Mouse (Mus musculus): ENCODE data around the gene Mogat2. TPM values are rescaled to one million over a fixed set of nuclear protein-coding genes. Genes with fewer than 3 reads are reported as not detected.

Mogat2 gene
- polyA plus RNA-seq, 1 experiment from 2014 or later, result 0.95 TPM

DNA sequence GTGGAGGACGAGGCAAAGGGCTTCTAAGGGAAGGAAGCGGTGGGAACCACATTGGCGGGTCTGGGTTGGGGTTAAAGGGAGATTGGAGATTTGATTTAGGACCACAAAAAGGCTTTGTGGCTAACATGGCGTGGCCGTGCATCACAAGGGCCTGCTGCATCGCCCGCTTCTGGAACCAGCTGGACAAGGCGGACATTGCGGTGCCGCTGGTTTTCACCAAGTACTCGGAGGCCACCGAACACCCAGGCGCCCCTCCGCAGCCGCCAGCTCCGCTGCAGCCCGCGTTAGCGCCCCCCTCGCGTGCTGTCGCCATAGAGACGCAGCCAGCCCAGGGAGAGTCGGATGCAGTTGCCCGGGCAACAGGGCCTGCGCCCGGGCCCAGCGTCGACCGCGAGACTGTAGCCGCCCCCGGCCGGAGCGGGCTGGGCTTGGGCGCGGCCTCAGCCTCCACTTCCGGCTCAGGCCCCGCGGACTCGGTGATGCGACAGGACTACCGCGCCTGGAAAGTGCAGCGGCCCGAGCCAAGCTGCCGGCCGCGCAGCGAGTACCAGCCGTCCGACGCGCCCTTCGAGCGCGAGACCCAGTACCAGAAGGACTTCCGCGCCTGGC lies 29.6 kb upstream of the Mogat2 start:
- under 1% methylated on average over 59 of the region's 59 CpGs for WGBS
- peak overlapping the region; percentile 41; the same call in 1 of the 2 replicates for H3K9ac ChIP-seq (ENCODE audit: low read length)
- H3K36me3 ChIP-seq (ENCODE audit: control insufficient read depth, insufficient read depth), result no peaks in the 10 kb centered on the region
- H3K4me1 ChIP-seq (ENCODE audit: control insufficient read depth, insufficient read depth, low read length), result peaks cover 26% of the 10 kb centered on the region
- no peak overlapping the region for H3K27ac ChIP-seq (ENCODE audit: low read length)
- ATAC-seq (replicated peaks; ENCODE audit: extremely low read depth, insufficient read depth, low FRiP score), result peak; percentile 68
- peak overlapping the region; percentile 85 for H3K4me2 ChIP-seq (ENCODE audit: low read depth, low read length)
- H3K27me3 ChIP-seq (ENCODE audit: control insufficient read depth, insufficient read depth, low read length), result peaks cover 52% of the 10 kb centered on the region
- no peaks in the 10 kb centered on the region for H3K9me3 ChIP-seq (replicated peaks; ENCODE audit: control insufficient read depth, low read length)
- peak overlapping the region; percentile 60 for H3K4me3 ChIP-seq (ENCODE audit: low read length)

GRCm38 (mm10) chr7:99267251-99267896 lies 29.0 kb upstream of the Mogat2 start, which contains the start of gene Map6:
Gene Map6, plus strand, starts transcription at chr7:99267447.
- Histone ChIP-seq H3K9ac (ENCODE audit: low read length) (peak within 1 kb of the TSS; percentile 41; the same call in 1 of the 2 replicates), H3K4me3 (ENCODE audit: low read length) (peak within 1 kb of the TSS; percentile 60), H3K4me1 (ENCODE audit: control insufficient read depth, insufficient read depth, low read length) (peaks cover 26% of the 10 kb centered on the region), H3K27me3 (ENCODE audit: control insufficient read depth, insufficient read depth, low read length) (peaks cover 52% of the 10 kb centered on the region), H3K4me2 (ENCODE audit: low read depth, low read length) (peak within 1 kb of the TSS; percentile 85), H3K27ac (ENCODE audit: low read length) (no peak within 1 kb of the TSS), H3K9me3 (replicated peaks; ENCODE audit: control insufficient read depth, low read length) (no peaks in the 10 kb centered on the region), H3K36me3 (ENCODE audit: control insufficient read depth, insufficient read depth) (no peaks in the 10 kb centered on the region)
- peak; percentile 2; the same call in 1 of the 2 replicates for ATAC-seq (replicated peaks; ENCODE audit: extremely low read depth, insufficient read depth, low FRiP score)
- WGBS, result 1% methylated on average over 34 of the region's 34 CpGs

DNA sequence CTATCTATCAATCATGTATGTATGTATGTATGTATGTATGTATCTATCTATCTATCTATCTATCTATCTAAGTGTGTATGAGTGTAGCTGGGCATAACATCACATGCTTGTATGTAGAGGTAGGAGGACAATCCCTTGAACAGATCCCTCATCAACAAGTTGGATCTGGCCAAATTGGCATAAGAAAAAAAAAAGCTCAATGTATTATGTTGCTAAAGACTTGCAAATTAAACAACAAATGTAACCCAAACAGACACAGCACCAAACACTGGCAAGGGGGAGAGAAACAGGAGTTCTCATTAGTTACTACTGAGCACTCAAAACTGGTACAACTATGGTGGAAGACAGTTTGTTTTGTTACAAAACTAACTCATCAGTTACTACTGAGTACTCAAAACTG lies 26.2 kb upstream of the Mogat2 start:
- peaks cover 17% of the 10 kb centered on the region for H3K4me1 ChIP-seq (ENCODE audit: control insufficient read depth, insufficient read depth, low read length)
- H3K9ac ChIP-seq (ENCODE audit: low read length), result no peak overlapping the region
- no peak overlapping the region for H3K4me3 ChIP-seq (ENCODE audit: low read length)
- no peak overlapping the region for H3K4me2 ChIP-seq (ENCODE audit: low read depth, low read length)
- H3K27me3 ChIP-seq (ENCODE audit: control insufficient read depth, insufficient read depth, low read length), result peaks cover 43% of the 10 kb centered on the region
- H3K9me3 ChIP-seq (replicated peaks; ENCODE audit: control insufficient read depth, low read length), result no peaks in the 10 kb centered on the region
- no peaks in the 10 kb centered on the region for H3K36me3 ChIP-seq (ENCODE audit: control insufficient read depth, insufficient read depth)
- H3K27ac ChIP-seq (ENCODE audit: low read length), result no peak overlapping the region
- no peak for ATAC-seq (replicated peaks; ENCODE audit: extremely low read depth, insufficient read depth, low FRiP score)

- Histone ChIP-seq H3K4me3 (ENCODE audit: low read length) (no peak overlapping the region), H3K36me3 (ENCODE audit: control insufficient read depth, insufficient read depth) (no peaks in the 10 kb centered on the region), H3K4me1 (ENCODE audit: control insufficient read depth, insufficient read depth, low read length) (peaks cover 10% of the 10 kb centered on the region; the same call in 1 of the 2 replicates), H3K4me2 (ENCODE audit: low read depth, low read length) (no peak overlapping the region), H3K27ac (ENCODE audit: low read length) (no peak overlapping the region), H3K27me3 (ENCODE audit: control insufficient read depth, insufficient read depth, low read length) (peaks cover 34% of the 10 kb centered on the region), H3K9ac (ENCODE audit: low read length) (no peak overlapping the region), H3K9me3 (replicated peaks; ENCODE audit: control insufficient read depth, low read length) (no peaks in the 10 kb centered on the region)
- WGBS, result 54% methylated on average over 4 of the region's 4 CpGs
- no peak for ATAC-seq (replicated peaks; ENCODE audit: extremely low read depth, insufficient read depth, low FRiP score)
Observed at GRCm38 (mm10) chr7:99263509-99263908, 25.1 kb upstream of the Mogat2 start.

DNA sequence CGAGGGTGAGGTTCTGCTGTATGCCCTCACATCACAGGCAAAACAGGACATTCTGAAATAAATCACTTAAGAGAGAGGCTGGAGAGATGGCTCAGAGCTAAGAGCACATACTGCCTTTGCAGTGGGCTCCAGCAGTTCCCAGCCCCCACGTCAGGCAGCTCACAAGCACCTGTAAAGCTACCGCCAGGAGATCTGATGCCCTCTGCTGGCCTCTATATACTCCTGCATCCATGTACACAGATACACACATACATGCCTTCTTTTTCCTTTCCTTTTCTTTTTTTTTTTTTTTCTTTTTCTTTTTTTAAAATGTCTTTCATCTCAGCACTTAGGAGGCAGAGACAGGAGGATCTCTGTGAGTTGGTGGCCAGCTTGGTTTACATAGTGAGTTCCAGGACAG lies 23.5 kb upstream of the Mogat2 start:
- Histone ChIP-seq H3K4me2 (ENCODE audit: low read depth, low read length) (no peak overlapping the region), H3K4me1 (ENCODE audit: control insufficient read depth, insufficient read depth, low read length) (no peaks in the 10 kb centered on the region), H3K4me3 (ENCODE audit: low read length) (no peak overlapping the region), H3K27me3 (ENCODE audit: control insufficient read depth, insufficient read depth, low read length) (peaks cover 18% of the 10 kb centered on the region), H3K27ac (ENCODE audit: low read length) (no peak overlapping the region), H3K9ac (ENCODE audit: low read length) (no peak overlapping the region), H3K36me3 (ENCODE audit: control insufficient read depth, insufficient read depth) (no peaks in the 10 kb centered on the region), H3K9me3 (replicated peaks; ENCODE audit: control insufficient read depth, low read length) (no peaks in the 10 kb centered on the region)
- WGBS, result 46% methylated on average over 3 of the region's 3 CpGs
- ATAC-seq (replicated peaks; ENCODE audit: extremely low read depth, insufficient read depth, low FRiP score), result no peak

DNA sequence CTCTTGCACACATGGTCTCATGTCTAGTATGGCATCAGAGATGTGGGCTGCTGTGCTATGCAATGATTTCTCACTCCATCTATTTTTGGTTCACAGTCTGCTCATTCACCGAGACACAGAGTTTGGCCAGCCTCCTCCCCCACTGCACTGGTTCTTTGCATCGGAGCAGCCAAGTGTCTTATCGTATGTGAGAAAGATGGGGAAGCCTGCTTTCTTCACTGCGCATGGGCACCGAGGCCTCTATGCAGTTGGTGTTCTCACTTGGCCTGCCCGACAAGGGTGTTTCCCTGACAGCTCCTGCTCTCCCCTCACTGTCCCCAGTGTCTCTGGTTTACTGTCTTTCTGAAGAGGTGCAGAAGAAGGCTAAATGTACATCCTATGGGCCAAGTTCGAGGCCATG lies 16.6 kb upstream of the Mogat2 start:
- Histone ChIP-seq H3K9me3 (replicated peaks; ENCODE audit: control insufficient read depth, low read length) (no peaks in the 10 kb centered on the region), H3K9ac (ENCODE audit: low read length) (no peak overlapping the region), H3K27me3 (ENCODE audit: control insufficient read depth, insufficient read depth, low read length) (peaks cover 2% of the 10 kb centered on the region; the same call in 1 of the 2 replicates), H3K4me3 (ENCODE audit: low read length) (no peak overlapping the region), H3K36me3 (ENCODE audit: control insufficient read depth, insufficient read depth) (no peaks in the 10 kb centered on the region), H3K27ac (ENCODE audit: low read length) (no peak overlapping the region; the same call in 1 of the 2 replicates), H3K4me2 (ENCODE audit: low read depth, low read length) (no peak overlapping the region), H3K4me1 (ENCODE audit: control insufficient read depth, insufficient read depth, low read length) (peaks cover 11% of the 10 kb centered on the region)
- 20% methylated on average over 7 of the region's 7 CpGs for WGBS
- peak; percentile 74 for ATAC-seq (replicated peaks; ENCODE audit: extremely low read depth, insufficient read depth, low FRiP score)

DNA sequence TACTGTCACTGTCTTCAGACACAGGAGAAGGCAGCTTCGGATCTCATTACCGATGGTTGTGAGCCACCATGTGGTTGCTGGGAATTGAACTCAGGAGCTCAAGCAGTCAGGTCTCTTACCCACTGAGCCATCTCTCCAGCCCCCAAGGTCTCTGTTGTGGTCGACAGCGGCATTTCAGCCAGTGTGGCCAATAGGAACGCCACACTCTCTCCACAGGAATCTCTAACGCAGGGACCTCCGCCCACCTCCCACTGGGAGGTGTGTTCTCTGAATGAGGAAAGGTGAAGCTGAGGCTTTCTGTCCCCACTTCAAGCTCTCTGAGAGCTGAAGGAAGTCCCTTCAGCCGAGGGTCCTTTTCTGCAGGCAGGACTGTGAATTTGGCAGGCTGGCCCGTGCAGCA lies 12.0 kb upstream of the Mogat2 start:
- Histone ChIP-seq H3K9ac (ENCODE audit: low read length) (no peak overlapping the region), H3K36me3 (ENCODE audit: control insufficient read depth, insufficient read depth) (no peaks in the 10 kb centered on the region), H3K27me3 (ENCODE audit: control insufficient read depth, insufficient read depth, low read length) (peaks cover 8% of the 10 kb centered on the region; the same call in 1 of the 2 replicates), H3K4me2 (ENCODE audit: low read depth, low read length) (no peak overlapping the region), H3K9me3 (replicated peaks; ENCODE audit: control insufficient read depth, low read length) (no peaks in the 10 kb centered on the region), H3K4me3 (ENCODE audit: low read length) (no peak overlapping the region), H3K27ac (ENCODE audit: low read length) (no peak overlapping the region), H3K4me1 (ENCODE audit: control insufficient read depth, insufficient read depth, low read length) (peaks cover 16% of the 10 kb centered on the region)
- WGBS, result 17% methylated on average over 9 of the region's 9 CpGs
- ATAC-seq (replicated peaks; ENCODE audit: extremely low read depth, insufficient read depth, low FRiP score), result no peak

DNA sequence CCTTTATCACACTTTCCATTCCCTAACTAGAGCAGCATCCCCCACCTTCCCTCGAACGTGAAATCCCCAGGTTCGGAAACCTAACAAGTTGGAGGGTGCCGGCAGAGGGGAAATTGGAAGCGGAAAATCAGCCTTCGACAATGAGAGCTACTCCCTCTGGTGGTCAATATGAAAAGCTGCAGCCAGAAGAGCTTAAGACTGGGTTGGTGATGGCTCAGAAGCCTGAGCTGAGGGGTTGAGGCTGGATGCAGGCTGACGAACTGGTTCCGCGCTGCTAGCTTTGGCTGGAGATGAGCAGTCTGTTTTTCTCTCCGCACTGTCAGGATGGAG lies 11.1 kb upstream of the Mogat2 start:
- ATAC-seq (replicated peaks; ENCODE audit: extremely low read depth, insufficient read depth, low FRiP score), result peak; percentile 41; the same call in 1 of the 2 replicates
- WGBS, result 5% methylated on average over 10 of the region's 10 CpGs
- H3K27me3 ChIP-seq (ENCODE audit: control insufficient read depth, insufficient read depth, low read length), result peaks cover 8% of the 10 kb centered on the region; the same call in 1 of the 2 replicates
- H3K9ac ChIP-seq (ENCODE audit: low read length), result no peak overlapping the region
- H3K36me3 ChIP-seq (ENCODE audit: control insufficient read depth, insufficient read depth), result no peaks in the 10 kb centered on the region
- peak overlapping the region; percentile 48 for H3K4me3 ChIP-seq (ENCODE audit: low read length)
- H3K4me1 ChIP-seq (ENCODE audit: control insufficient read depth, insufficient read depth, low read length), result peaks cover 8% of the 10 kb centered on the region
- no peaks in the 10 kb centered on the region for H3K9me3 ChIP-seq (replicated peaks; ENCODE audit: control insufficient read depth, low read length)
- H3K4me2 ChIP-seq (ENCODE audit: low read depth, low read length), result peak overlapping the region; percentile 71
- H3K27ac ChIP-seq (ENCODE audit: low read length), result no peak overlapping the region

- Histone ChIP-seq H3K9ac (ENCODE audit: low read length) (peak overlapping the region; percentile 33; the same call in 1 of the 2 replicates), H3K4me2 (ENCODE audit: low read depth, low read length) (peak overlapping the region; percentile 71), H3K4me3 (ENCODE audit: low read length) (peak overlapping the region; percentile 48), H3K9me3 (replicated peaks; ENCODE audit: control insufficient read depth, low read length) (no peaks in the 10 kb centered on the region), H3K36me3 (ENCODE audit: control insufficient read depth, insufficient read depth) (no peaks in the 10 kb centered on the region), H3K27ac (ENCODE audit: low read length) (no peak overlapping the region), H3K27me3 (ENCODE audit: control insufficient read depth, insufficient read depth, low read length) (peaks cover 8% of the 10 kb centered on the region; the same call in 1 of the 2 replicates), H3K4me1 (ENCODE audit: control insufficient read depth, insufficient read depth, low read length) (peaks cover 6% of the 10 kb centered on the region)
- WGBS, result 1% methylated on average over 40 of the region's 44 CpGs
- ATAC-seq (replicated peaks; ENCODE audit: extremely low read depth, insufficient read depth, low FRiP score), result 0 out of 2 replicates have a peak, but pooled peaks have one; percentile 23
Observed at GRCm38 (mm10) chr7:99248906-99249581, 10.6 kb upstream of the Mogat2 start.
